Mouse (Mus musculus) bone marrow macrophage, adult 2 months (primary cell): ENCODE data around the gene Npy.

ENCODE experiments used
- CTCF ChIP-seq: IDR thresholded peaks from 2 replicates; pipeline ENCODE4 v1.5.1; 2012; ENCODE audit warnings: low read depth, mild to moderate bottlenecking, low read length, moderate library complexity
- POLR2A ChIP-seq: IDR thresholded peaks from 2 replicates; pipeline ENCODE4 v1.6.1; 2012; ENCODE audit warnings: mild to moderate bottlenecking, low read depth, low read length, borderline replicate concordance

- no peak for TF ChIP-seq POLR2A
- no peak for TF ChIP-seq CTCF
These were observed 44.4 kb upstream of the Npy start for GRCm38 (mm10) chr6:49778109-49778508.
